Mouse (Mus musculus) spleen, postnatal 10 days (tissue): Measurements from ENCODE around the gene Cct5.

ENCODE experiments used
- DNase-seq, 2 experiments: peaks; one replicate each; pipeline ENCODE4 v3.0.0; 2021 to 2022; ENCODE audit warnings: low spot score in 2 of 2

The Cct5 gene

GRCm38 (mm10) chr15:31563577-31564546, 37.7 kb downstream of the Cct5 start:
- DNase-seq = no peak

- DNase-seq = no peak
Measured at GRCm38 (mm10) chr15:31562847-31563246, 38.8 kb downstream of the Cct5 start.

GRCm38 (mm10) chr15:31561976-31562375, 39.6 kb downstream of the Cct5 start:
- no peak for DNase-seq

GRCm38 (mm10) chr15:31561390-31561789, 40.2 kb downstream of the Cct5 start:
- no peak for DNase-seq

- DNase-seq = no peak
Measured at GRCm38 (mm10) chr15:31554855-31555254, 46.7 kb downstream of the Cct5 start.

- DNase-seq = no peak
Measured at GRCm38 (mm10) chr15:31550381-31550780, 51.2 kb downstream of the Cct5 start.

GRCm38 (mm10) chr15:31547421-31547820, 54.2 kb downstream of the Cct5 start:
- no peak for DNase-seq

GRCm38 (mm10) chr15:31546291-31546690, 55.3 kb downstream of the Cct5 start:
- DNase-seq = no peak

- no peak for DNase-seq
Measured at GRCm38 (mm10) chr15:31545058-31545457, 56.5 kb downstream of the Cct5 start.

GRCm38 (mm10) chr15:31543246-31543645, 58.4 kb downstream of the Cct5 start:
- DNase-seq = no peak

GRCm38 (mm10) chr15:31542013-31542958, 59.3 kb downstream of the Cct5 start:
- DNase-seq = no peak
